Mouse (Mus musculus) limb, embryonic 15.5 days (tissue): Measurements from ENCODE around the gene Gnai3. TPM values are rescaled to one million over a fixed set of nuclear protein-coding genes. Genes with fewer than 3 reads are reported as not detected.

Experiments
- ATAC-seq: fragments of 200-750 bp; cut with Nextera tagmentation; 2 replicates; pipeline ENCODE4 v1.8.0; 2017; ENCODE audit warnings: low read depth, moderate TSS enrichment; ENCODE audit not compliant: insufficient number of reproducible peaks, low FRiP score, low TSS enrichment
- H3K27ac ChIP-seq: fragments of 300-500 bp; sonication (generic); 2 replicates; pipeline ENCODE4 v1.5.1; 2015; ENCODE audit warnings: moderate library complexity, mild to moderate bottlenecking, inconsistent platforms
- H3K27me3 ChIP-seq: fragments of 300-500 bp; sonication (generic); 2 replicates; pipeline ENCODE4 v1.6.1; 2015; ENCODE audit warnings: inconsistent platforms
- H3K36me3 ChIP-seq: fragments of 300-500 bp; sonication (generic); 2 replicates; pipeline ENCODE4 v1.6.1; 2015; ENCODE audit warnings: inconsistent platforms
- H3K4me1 ChIP-seq: fragments of 300-500 bp; sonication (generic); 2 replicates; pipeline ENCODE4 v1.6.1; 2015; ENCODE audit warnings: inconsistent platforms
- H3K4me2 ChIP-seq: fragments of 300-500 bp; sonication (generic); 2 replicates; pipeline ENCODE4 v1.6.1; 2015; ENCODE audit warnings: mild to moderate bottlenecking, inconsistent platforms
- H3K4me3 ChIP-seq: fragments of 300-500 bp; sonication (generic); 2 replicates; pipeline ENCODE4 v1.5.1; 2015; ENCODE audit warnings: mild to moderate bottlenecking, inconsistent platforms
- H3K9ac ChIP-seq: fragments of 300-500 bp; sonication (generic); 2 replicates; pipeline ENCODE4 v1.6.1; 2015; ENCODE audit warnings: inconsistent platforms
- H3K9me3 ChIP-seq: fragments of 300-500 bp; sonication (generic); 2 replicates; pipeline ENCODE4 v1.6.1; 2016; ENCODE audit warnings: inconsistent platforms
- WGBS: fragments of 180-500 bp; shearing (Covaris S2); methylation state at CpG from one replicate; pipeline ENCODE4 v1.1.7; 2015; 5-methylcytosine and 5-hydroxymethylcytosine counted together
- polyA plus RNA-seq: library from polyadenylated mRNA; unstranded; fragments of >200 nt; fragmentation: Nextera tagmentation; extraction: Ambion mirVana; gene quantifications from 2 replicates; pipeline ENCODE4 v1.2.1, GENCODE M21; 2015

Gene Gnai3
- polyA plus RNA-seq, 1 experiment from 2014 or later = 183 TPM

- no peaks in the 10 kb centered on the region for H3K9me3 ChIP-seq
- no peak overlapping the region for H3K4me2 ChIP-seq
- no peaks in the 10 kb centered on the region for H3K27me3 ChIP-seq
- peaks cover 5% of the 10 kb centered on the region; the same call in 1 of the 2 replicates for H3K4me1 ChIP-seq
- H3K36me3 ChIP-seq = no peaks in the 10 kb centered on the region
- no peak for ATAC-seq
- no peak overlapping the region for H3K27ac ChIP-seq
- H3K9ac ChIP-seq = no peak overlapping the region
- WGBS = 87% methylated on average over 3 of the region's 3 CpGs
- no peak overlapping the region for H3K4me3 ChIP-seq
Observed at GRCm38 (mm10) chr3:108152290-108152689, 6.3 kb upstream of the Gnai3 start.

GRCm38 (mm10) chr3:108147386-108148235 is 1.7 kb upstream of the Gnai3 start:
- H3K4me1 ChIP-seq = peaks cover 21% of the 10 kb centered on the region
- H3K4me3 ChIP-seq = no peak overlapping the region
- peak overlapping the region; percentile 55; the same call in 1 of the 2 replicates for H3K27ac ChIP-seq
- 63% methylated on average over 11 of the region's 11 CpGs for WGBS
- no peak overlapping the region for H3K4me2 ChIP-seq
- no peaks in the 10 kb centered on the region for H3K36me3 ChIP-seq
- ATAC-seq = 0 out of 2 replicates have a peak, but pooled peaks have one; percentile 53
- no peaks in the 10 kb centered on the region for H3K9me3 ChIP-seq
- H3K9ac ChIP-seq = no peak overlapping the region
- no peaks in the 10 kb centered on the region for H3K27me3 ChIP-seq

- H3K9ac ChIP-seq = no peak overlapping the region
- peak overlapping the region; percentile 74 for H3K4me2 ChIP-seq
- no peaks in the 10 kb centered on the region for H3K36me3 ChIP-seq
- peak overlapping the region; percentile 97; the same call in 1 of the 2 replicates for H3K27ac ChIP-seq
- peak overlapping the region; percentile 96 for H3K4me3 ChIP-seq
- peaks cover 21% of the 10 kb centered on the region for H3K4me1 ChIP-seq
- H3K9me3 ChIP-seq = no peaks in the 10 kb centered on the region
- H3K27me3 ChIP-seq = no peaks in the 10 kb centered on the region
- ATAC-seq = no peak
- 60% methylated on average over 5 of the region's 5 CpGs for WGBS
Observed at GRCm38 (mm10) chr3:108146671-108147070, 725 bp upstream of the Gnai3 start.

- no peak for ATAC-seq
- Histone ChIP-seq H3K36me3 (peaks cover 5% of the 10 kb centered on the region; the same call in 1 of the 2 replicates), H3K4me1 (peaks cover 10% of the 10 kb centered on the region), H3K4me3 (no peak overlapping the region), H3K9me3 (no peaks in the 10 kb centered on the region), H3K9ac (no peak overlapping the region), H3K27ac (no peak overlapping the region), H3K4me2 (no peak overlapping the region), H3K27me3 (no peaks in the 10 kb centered on the region)
- 76% methylated on average over 4 of the region's 4 CpGs for WGBS
Observed at GRCm38 (mm10) chr3:108140786-108141185, 5.2 kb downstream of the Gnai3 start.

GRCm38 (mm10) chr3:108139113-108139512 is 6.8 kb downstream of the Gnai3 start:
- no peaks in the 10 kb centered on the region for H3K9me3 ChIP-seq

GRCm38 (mm10) chr3:108134701-108135100 is 11.2 kb downstream of the Gnai3 start:
- no peak overlapping the region for H3K4me2 ChIP-seq
- no peak overlapping the region for H3K27ac ChIP-seq
- H3K27me3 ChIP-seq = no peaks in the 10 kb centered on the region
- H3K9ac ChIP-seq = no peak overlapping the region
- H3K4me3 ChIP-seq = no peak overlapping the region
- WGBS = 81% methylated on average over 11 of the region's 11 CpGs
- H3K9me3 ChIP-seq = no peaks in the 10 kb centered on the region
- H3K36me3 ChIP-seq = no peaks in the 10 kb centered on the region
- ATAC-seq = no peak
- peaks cover 5% of the 10 kb centered on the region; the same call in 1 of the 2 replicates for H3K4me1 ChIP-seq

More at GRCm38 (mm10) chr3:108139113-108139512, 6.8 kb downstream of the Gnai3 start:
- no peak for ATAC-seq
- Histone ChIP-seq H3K4me2 (no peak overlapping the region), H3K36me3 (peaks cover 5% of the 10 kb centered on the region; the same call in 1 of the 2 replicates), H3K4me3 (no peak overlapping the region), H3K4me1 (peaks cover 3% of the 10 kb centered on the region; the same call in 1 of the 2 replicates), H3K9ac (no peak overlapping the region), H3K27me3 (no peaks in the 10 kb centered on the region), H3K27ac (no peak overlapping the region)
- WGBS = 82% methylated on average over 1 of the region's 1 CpGs

GRCm38 (mm10) chr3:108132484-108132883 is 13.5 kb downstream of the Gnai3 start:
- Histone ChIP-seq H3K27ac (no peak overlapping the region), H3K4me1 (peaks cover 20% of the 10 kb centered on the region), H3K9ac (no peak overlapping the region), H3K27me3 (no peaks in the 10 kb centered on the region), H3K36me3 (no peaks in the 10 kb centered on the region), H3K9me3 (no peaks in the 10 kb centered on the region), H3K4me2 (no peak overlapping the region), H3K4me3 (no peak overlapping the region)
- 81% methylated on average over 1 of the region's 1 CpGs for whole genome bisulfite sequencing
- no peak for ATAC-seq

GRCm38 (mm10) chr3:108131821-108132220 is 14.1 kb downstream of the Gnai3 start:
- Histone ChIP-seq H3K4me1 (peaks cover 20% of the 10 kb centered on the region), H3K4me2 (no peak overlapping the region), H3K27me3 (no peaks in the 10 kb centered on the region), H3K9me3 (no peaks in the 10 kb centered on the region), H3K27ac (peak overlapping the region; percentile 8; the same call in 1 of the 2 replicates), H3K4me3 (no peak overlapping the region), H3K9ac (no peak overlapping the region), H3K36me3 (no peaks in the 10 kb centered on the region)
- no peak for ATAC-seq
- 64% methylated on average over 1 of the region's 1 CpGs for WGBS

GRCm38 (mm10) chr3:108131216-108131615 is 14.7 kb downstream of the Gnai3 start:
- Histone ChIP-seq H3K27ac (no peak overlapping the region), H3K4me1 (peaks cover 20% of the 10 kb centered on the region), H3K27me3 (no peaks in the 10 kb centered on the region), H3K9ac (no peak overlapping the region), H3K9me3 (no peaks in the 10 kb centered on the region), H3K36me3 (no peaks in the 10 kb centered on the region), H3K4me2 (no peak overlapping the region), H3K4me3 (no peak overlapping the region)
- ATAC-seq = no peak
- 93% methylated on average over 5 of the region's 5 CpGs for WGBS

GRCm38 (mm10) chr3:108129804-108130203 is 16.1 kb downstream of the Gnai3 start:
- Histone ChIP-seq H3K4me3 (no peak overlapping the region), H3K4me1 (peaks cover 20% of the 10 kb centered on the region), H3K27me3 (no peaks in the 10 kb centered on the region), H3K36me3 (no peaks in the 10 kb centered on the region), H3K4me2 (no peak overlapping the region), H3K9me3 (no peaks in the 10 kb centered on the region), H3K27ac (no peak overlapping the region), H3K9ac (no peak overlapping the region)
- WGBS = 88% methylated on average over 4 of the region's 4 CpGs
- ATAC-seq = no peak

- Histone ChIP-seq H3K36me3 (no peaks in the 10 kb centered on the region), H3K9me3 (no peaks in the 10 kb centered on the region), H3K27ac (no peak overlapping the region), H3K9ac (no peak overlapping the region), H3K4me2 (no peak overlapping the region), H3K27me3 (no peaks in the 10 kb centered on the region), H3K4me1 (peaks cover 20% of the 10 kb centered on the region), H3K4me3 (no peak overlapping the region)
- ATAC-seq = no peak
- WGBS = 85% methylated on average over 4 of the region's 4 CpGs
Observed at GRCm38 (mm10) chr3:108129367-108129766, 16.6 kb downstream of the Gnai3 start.

- Histone ChIP-seq H3K27me3 (no peaks in the 10 kb centered on the region), H3K4me2 (no peak overlapping the region), H3K9me3 (no peaks in the 10 kb centered on the region), H3K4me1 (peaks cover 20% of the 10 kb centered on the region), H3K9ac (no peak overlapping the region), H3K4me3 (no peak overlapping the region), H3K27ac (0 out of 2 replicates have a peak overlapping the region, but pooled peaks have one; percentile 4), H3K36me3 (0 out of 2 replicates have a peak, but pooled peaks cover under 1% of the 10 kb centered on the region)
- ATAC-seq = no peak
- WGBS = 68% methylated on average over 5 of the region's 5 CpGs
Observed at GRCm38 (mm10) chr3:108128520-108128919, 17.4 kb downstream of the Gnai3 start.
